Mouse (Mus musculus) kidney, adult 2 months (tissue): ENCODE measurements at regions not wholly inside any gene's neighbourhood (a gene's known extent, or its start where the extent isn't known, plus 50 kb on each side); places are given as distances from the start of the nearest gene placed in this dataset.

Experiments used
- DNase-seq: peaks from one replicate; pipeline ENCODE4 v3.0.0; 2021
- H3K27ac ChIP-seq: fragments of 200-500 bp; 2 replicates; pipeline ENCODE4 v1.5.1; 2012; ENCODE audit warnings: low read depth, low read length, control low read depth, inconsistent platforms; ENCODE audit not compliant: insufficient read depth
- H3K27me3 ChIP-seq: fragments of 200-500 bp; replicated peaks from 2 replicates; pipeline ENCODE4 v1.6.1; 2012; ENCODE audit warnings: mild to moderate bottlenecking, moderate library complexity, low read length, inconsistent platforms; ENCODE audit not compliant: control insufficient read depth, insufficient read depth
- H3K36me3 ChIP-seq: fragments of 200-500 bp; 2 replicates; pipeline ENCODE4 v1.6.1; 2012; ENCODE audit warnings: mild to moderate bottlenecking, moderate library complexity, low read length, inconsistent platforms; ENCODE audit not compliant: control insufficient read depth, insufficient read depth
- H3K4me1 ChIP-seq: fragments of 200-500 bp; 2 replicates; pipeline ENCODE4 v1.6.1; 2011; ENCODE audit warnings: low read length; ENCODE audit not compliant: control insufficient read depth, insufficient read depth
- H3K4me3 ChIP-seq: fragments of 200-500 bp; 2 replicates; pipeline ENCODE4 v1.5.1; 2011; ENCODE audit warnings: mild to moderate bottlenecking, low read depth, low read length, control low read depth; ENCODE audit not compliant: insufficient read depth
- CTCF ChIP-seq: fragments of 200-500 bp; conservative IDR thresholded peaks from 2 replicates; pipeline ENCODE4 v1.5.1; 2011; ENCODE audit warnings: low read depth, mild to moderate bottlenecking, control low read depth, low read length, moderate library complexity, mixed read lengths; ENCODE audit not compliant: insufficient read depth, insufficient read length
- POLR2A ChIP-seq: fragments of 200-500 bp; IDR thresholded peaks from one replicate; pipeline ENCODE4 v1.6.1; 2011; ENCODE audit warnings: low read depth, low read length, control low read depth
- WGBS: fragments of 180-500 bp; shearing (Covaris S2); methylation state at CpG from one replicate; pipeline ENCODE4 v1.1.7; 2018; 5-methylcytosine and 5-hydroxymethylcytosine counted together

GRCm38 (mm10) chr10:96467661-96468060 is 149.1 kb upstream of the Btg1 start:
- 63% methylated on average over 4 of the region's 4 CpGs for WGBS
- no peak overlapping the region for H3K4me3 ChIP-seq
- no peaks in the 10 kb centered on the region for H3K36me3 ChIP-seq
- no peak overlapping the region for H3K27ac ChIP-seq
- H3K4me1 ChIP-seq, result no peaks in the 10 kb centered on the region
- H3K27me3 ChIP-seq, result no peaks in the 10 kb centered on the region
- no peak for DNase-seq
- TF ChIP-seq CTCF (no peak), POLR2A (no peak)

- Histone ChIP-seq H3K36me3 (no peaks in the 10 kb centered on the region), H3K4me3 (no peak overlapping the region), H3K27ac (no peak overlapping the region), H3K4me1 (no peaks in the 10 kb centered on the region), H3K27me3 (no peaks in the 10 kb centered on the region)
- TF ChIP-seq POLR2A (no peak), CTCF (no peak)
- DNase-seq, result no peak
Measured at GRCm38 (mm10) chr10:96471523-96471922, 145.3 kb upstream of the Btg1 start.

GRCm38 (mm10) chr10:96479350-96479749 is 137.5 kb upstream of the Btg1 start:
- WGBS, result 74% methylated on average over 12 of the region's 12 CpGs
- Histone ChIP-seq H3K27me3 (no peaks in the 10 kb centered on the region), H3K4me1 (no peaks in the 10 kb centered on the region), H3K27ac (no peak overlapping the region), H3K4me3 (no peak overlapping the region), H3K36me3 (no peaks in the 10 kb centered on the region)
- DNase-seq, result no peak
- TF ChIP-seq CTCF (no peak), POLR2A (no peak)

GRCm38 (mm10) chr10:96479786-96480185 is 137.0 kb upstream of the Btg1 start:
- no peaks in the 10 kb centered on the region for H3K4me1 ChIP-seq
- TF ChIP-seq POLR2A (no peak), CTCF (no peak)
- no peaks in the 10 kb centered on the region for H3K27me3 ChIP-seq
- H3K4me3 ChIP-seq, result no peak overlapping the region
- no peak for DNase-seq
- H3K27ac ChIP-seq, result no peak overlapping the region
- no peaks in the 10 kb centered on the region for H3K36me3 ChIP-seq
- WGBS, result 67% methylated on average over 8 of the region's 8 CpGs

GRCm38 (mm10) chr10:96480453-96481324 is 136.1 kb upstream of the Btg1 start:
- DNase-seq, result no peak
- H3K4me3 ChIP-seq, result no peak overlapping the region
- TF ChIP-seq CTCF (no peak), POLR2A (no peak)
- no peaks in the 10 kb centered on the region for H3K4me1 ChIP-seq
- WGBS, result 59% methylated on average over 14 of the region's 14 CpGs
- H3K36me3 ChIP-seq, result no peaks in the 10 kb centered on the region
- H3K27ac ChIP-seq, result no peak overlapping the region
- no peaks in the 10 kb centered on the region for H3K27me3 ChIP-seq

GRCm38 (mm10) chr10:96481325-96481638 is 135.5 kb upstream of the Btg1 start:
- no peaks in the 10 kb centered on the region for H3K36me3 ChIP-seq
- 64% methylated on average over 8 of the region's 8 CpGs for WGBS
- DNase-seq, result no peak
- TF ChIP-seq POLR2A, result no peak
- TF ChIP-seq CTCF, result no peak
- no peaks in the 10 kb centered on the region for H3K4me1 ChIP-seq
- no peaks in the 10 kb centered on the region for H3K27me3 ChIP-seq
- no peak overlapping the region for H3K27ac ChIP-seq
- H3K4me3 ChIP-seq, result no peak overlapping the region

GRCm38 (mm10) chr10:96486724-96487123 is 130.1 kb upstream of the Btg1 start:
- WGBS, result 94% methylated on average over 3 of the region's 3 CpGs
- Histone ChIP-seq H3K27ac (no peak overlapping the region), H3K27me3 (no peaks in the 10 kb centered on the region), H3K36me3 (no peaks in the 10 kb centered on the region), H3K4me3 (no peak overlapping the region), H3K4me1 (no peaks in the 10 kb centered on the region)
- no peak for DNase-seq
- no peak for TF ChIP-seq POLR2A
- no peak for TF ChIP-seq CTCF

GRCm38 (mm10) chr10:96493706-96494105 is 123.1 kb upstream of the Btg1 start:
- 31% methylated on average over 1 of the region's 1 CpGs for WGBS
- Histone ChIP-seq H3K36me3 (no peaks in the 10 kb centered on the region), H3K27ac (no peak overlapping the region), H3K4me1 (no peaks in the 10 kb centered on the region), H3K27me3 (no peaks in the 10 kb centered on the region), H3K4me3 (no peak overlapping the region)
- TF ChIP-seq CTCF (no peak), POLR2A (no peak)
- DNase-seq, result no peak
